Mouse (Mus musculus) right cerebral cortex, postnatal 4 days (tissue): ENCODE measurements around the gene Vmn2r82.
"Not testable (repeated sequence)": the region's sequence is repeated elsewhere in the genome, so short reads cannot be mapped to it uniquely, and the experiment has no call there.

Experiments
- DNase-seq: peaks from one replicate; pipeline ENCODE4 v3.0.0-alpha.2; 2022

Vmn2r82 gene

DNA sequence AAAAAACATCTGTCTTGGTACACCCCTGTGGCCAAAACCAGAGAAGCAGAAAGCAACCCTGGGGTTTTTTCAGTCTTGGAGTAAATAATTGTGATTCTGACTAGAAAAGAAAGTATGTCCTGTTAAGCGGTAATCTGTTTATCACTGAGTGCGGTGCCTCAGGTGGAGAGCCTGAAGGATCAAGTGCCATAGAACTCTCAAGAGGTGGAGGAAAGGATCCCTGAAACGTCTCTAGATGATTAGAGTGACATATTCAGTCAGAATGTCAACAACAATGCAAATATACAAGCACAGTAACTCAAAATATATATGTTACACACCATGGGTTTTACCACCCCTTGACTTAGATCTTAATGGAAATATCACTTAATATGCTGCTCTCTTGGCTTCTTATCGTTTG lies at the start of gene Vmn2r82:
Vmn2r82 (plus strand) TSS at position 301 of the 400 bp plus-strand sequence.
- not testable (repeated sequence) for DNase-seq

DNA sequence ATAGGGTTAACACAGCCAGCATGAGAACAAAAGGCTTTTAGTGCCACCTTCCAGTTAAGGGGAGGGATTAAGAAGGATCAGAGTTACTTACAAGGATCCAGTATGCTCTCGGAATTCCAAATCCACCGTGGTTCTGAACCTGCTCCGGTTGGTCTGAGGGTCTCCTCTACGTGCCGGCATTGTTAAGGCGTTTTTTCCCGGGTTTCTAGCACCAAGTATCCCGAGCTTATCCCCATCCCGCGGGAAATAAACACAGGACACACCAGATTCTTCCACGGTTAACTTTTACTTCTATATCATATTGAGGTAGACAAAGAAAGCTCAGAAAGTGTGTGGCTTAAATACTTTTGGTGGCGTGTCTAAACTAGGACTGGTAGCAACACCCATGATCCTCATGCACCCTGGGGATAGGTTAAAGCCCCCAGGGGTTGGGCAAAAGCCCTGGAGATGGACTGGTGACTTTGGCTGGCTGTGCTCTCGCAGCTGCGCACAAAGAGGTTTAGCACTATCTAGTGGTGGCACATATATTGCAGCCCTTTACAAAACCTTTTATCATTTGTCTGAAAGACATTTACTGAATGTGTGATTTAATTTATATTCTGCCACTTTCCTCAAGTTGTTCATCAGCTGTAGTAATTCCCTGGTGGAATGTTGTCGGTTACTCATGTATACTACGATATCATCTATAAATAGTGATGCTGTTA lies 34.1 kb upstream of the Vmn2r82 start:
- not testable (repeated sequence) for DNase-seq

DNA sequence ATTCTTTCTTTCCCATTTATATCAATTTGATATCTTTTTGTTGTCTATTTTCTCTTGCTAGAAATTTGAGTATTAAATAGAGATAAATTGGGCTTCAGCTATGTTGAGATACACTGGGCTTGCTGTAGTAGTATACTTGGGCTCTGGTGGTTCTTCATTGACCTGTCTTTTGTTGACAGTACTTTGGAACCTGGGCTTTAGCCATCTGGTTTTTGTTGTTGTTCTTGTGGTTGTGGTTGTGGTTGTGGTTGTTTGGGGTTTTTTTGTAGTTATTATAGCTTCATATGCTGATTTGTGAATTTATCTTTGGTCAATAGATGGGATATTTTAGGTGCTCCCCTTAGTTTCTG lies 33.6 kb upstream of the Vmn2r82 start:
- no peak for DNase-seq

DNA sequence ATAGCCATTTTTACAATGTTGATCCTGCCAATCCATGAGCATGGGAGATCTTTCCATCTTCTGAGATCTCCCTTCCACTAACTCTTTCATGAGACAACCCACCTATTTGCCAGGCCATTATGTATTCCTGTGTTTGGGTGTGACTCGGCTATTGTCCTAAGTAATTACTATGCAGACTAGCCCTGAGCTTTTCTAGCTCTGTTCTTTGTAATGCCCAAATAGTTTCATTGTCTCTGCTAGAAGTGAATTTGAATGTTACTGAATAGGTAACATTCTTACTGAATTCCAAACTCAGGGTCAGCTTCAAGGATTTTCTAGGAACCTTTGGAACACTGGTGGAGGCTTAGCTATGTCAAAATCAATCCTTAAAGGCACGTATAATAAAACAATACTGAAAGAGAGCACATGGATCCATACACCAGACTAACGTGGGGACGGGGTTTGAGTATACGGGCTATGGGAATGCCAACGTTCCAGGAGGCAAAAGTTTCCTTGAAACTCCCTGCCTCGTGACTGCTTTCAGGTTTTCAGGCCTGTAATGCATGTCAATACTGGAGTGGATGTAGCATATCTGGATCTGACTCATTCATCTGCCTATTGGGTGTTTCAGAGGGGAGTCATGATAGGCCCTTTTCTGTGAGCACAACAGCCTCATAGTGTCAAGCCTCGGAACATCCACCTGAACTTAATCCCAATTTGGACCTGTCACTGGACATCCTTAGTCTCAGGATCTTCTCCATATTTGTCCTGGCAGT lies 43.8 kb downstream of the Vmn2r82 start:
- DNase-seq: not testable (repeated sequence)

DNA sequence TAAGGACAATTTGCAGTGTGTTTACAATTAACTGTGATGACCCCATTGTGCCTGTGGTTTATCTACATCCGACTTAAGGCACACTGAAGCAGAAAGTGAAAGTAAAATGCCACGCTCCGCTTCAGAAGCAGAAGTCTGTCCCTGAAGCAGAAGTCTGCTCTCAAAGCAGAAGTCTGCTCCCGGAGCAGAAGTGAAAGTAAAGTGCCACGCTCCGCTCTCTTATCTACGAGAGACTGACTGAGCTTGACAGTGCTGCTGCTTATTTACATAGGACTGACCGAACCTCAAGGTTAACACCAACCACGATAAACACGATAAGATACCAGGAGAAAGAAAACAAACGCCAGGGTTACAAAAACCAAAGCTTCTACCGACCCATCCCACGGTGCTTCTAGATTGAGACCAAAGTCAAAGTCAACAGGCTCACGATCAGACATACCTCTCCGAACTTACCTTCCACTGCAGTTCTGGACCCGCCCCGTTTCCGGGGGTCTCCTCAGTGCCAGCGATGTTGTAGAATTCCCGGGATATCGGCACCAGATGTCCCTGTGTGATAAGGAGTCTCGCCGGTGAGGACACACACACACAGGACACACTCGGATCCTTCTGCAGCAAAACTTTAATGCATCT lies 60.9 kb downstream of the Vmn2r82 start:
- no peak for DNase-seq

DNA sequence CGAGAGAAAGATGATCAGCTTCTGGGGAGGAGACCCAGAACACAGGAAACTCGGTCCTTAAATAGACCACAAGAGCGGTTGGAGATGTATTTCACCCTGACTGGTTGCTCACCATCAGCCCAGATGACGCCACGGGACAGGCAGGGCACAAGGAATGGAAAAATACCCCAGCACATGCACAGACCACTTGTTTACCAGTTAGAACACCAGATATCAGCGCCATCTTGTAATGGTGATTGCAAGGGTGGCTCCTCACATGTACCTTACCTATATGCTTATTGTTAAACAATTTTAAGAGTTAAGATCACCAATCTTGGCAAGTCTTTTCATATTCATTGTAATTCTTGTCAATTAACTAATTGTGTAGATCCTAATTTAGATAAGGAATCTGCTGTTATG lies 61.5 kb downstream of the Vmn2r82 start:
- not testable (repeated sequence) for DNase-seq

DNA sequence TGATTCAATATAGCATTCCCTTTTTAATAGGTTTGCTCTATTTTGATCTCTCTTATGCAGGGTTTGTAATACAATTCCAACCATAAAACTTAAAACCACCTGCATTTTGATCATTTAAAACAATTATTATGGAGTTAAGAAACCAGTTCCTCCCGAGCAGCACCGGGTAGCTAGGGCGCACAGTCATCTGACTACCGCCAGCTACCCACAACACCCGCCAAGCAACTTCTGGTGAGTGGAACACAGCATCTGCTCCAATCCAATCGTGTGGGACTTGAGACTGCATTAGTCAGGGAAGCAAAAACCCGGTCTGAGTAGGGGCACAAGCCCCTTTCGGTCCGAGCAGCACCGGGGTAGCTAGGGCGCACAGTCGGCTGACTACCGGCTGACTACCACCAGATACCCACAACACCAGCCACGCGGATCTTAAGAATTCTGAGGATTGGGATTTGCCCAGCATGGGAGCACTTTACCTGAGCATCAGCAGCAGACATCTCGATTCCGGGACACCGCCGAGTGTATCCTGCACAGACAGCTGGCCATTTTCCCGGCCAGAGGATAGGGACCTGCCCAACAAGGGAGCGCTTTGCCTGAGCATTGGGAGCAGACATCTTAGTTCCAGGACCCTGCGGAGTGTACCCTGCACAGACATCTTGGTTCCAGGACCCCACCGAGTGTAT lies 79.0 kb downstream of the Vmn2r82 start:
- not testable (repeated sequence) for DNase-seq
